Mouse (Mus musculus): ENCODE data around the gene Slco2b1. TPM values are rescaled to one million over a fixed set of nuclear protein-coding genes. Genes with fewer than 3 reads are reported as not detected.

Slco2b1 gene
- polyA plus RNA-seq, 1 experiment from 2014 or later, result 3.8 TPM

- Histone ChIP-seq H3K27ac (no peak overlapping the region), H3K4me1 (peaks cover 20% of the 10 kb centered on the region), H3K9me3 (replicated peaks) (no peaks in the 10 kb centered on the region), H3K4me2 (replicated peaks) (no peak overlapping the region), H3K27me3 (peaks cover 2% of the 10 kb centered on the region; the same call in 1 of the 2 replicates), H3K4me3 (no peak overlapping the region), H3K9ac (no peak overlapping the region), H3K36me3 (no peaks in the 10 kb centered on the region)
- WGBS, result 54% methylated on average over 11 of the region's 11 CpGs
- no peak for ATAC-seq (ENCODE audit: low FRiP score)
These were observed 46.3 kb downstream of the Slco2b1 start for GRCm38 (mm10) chr7:99664571-99665485.

DNA sequence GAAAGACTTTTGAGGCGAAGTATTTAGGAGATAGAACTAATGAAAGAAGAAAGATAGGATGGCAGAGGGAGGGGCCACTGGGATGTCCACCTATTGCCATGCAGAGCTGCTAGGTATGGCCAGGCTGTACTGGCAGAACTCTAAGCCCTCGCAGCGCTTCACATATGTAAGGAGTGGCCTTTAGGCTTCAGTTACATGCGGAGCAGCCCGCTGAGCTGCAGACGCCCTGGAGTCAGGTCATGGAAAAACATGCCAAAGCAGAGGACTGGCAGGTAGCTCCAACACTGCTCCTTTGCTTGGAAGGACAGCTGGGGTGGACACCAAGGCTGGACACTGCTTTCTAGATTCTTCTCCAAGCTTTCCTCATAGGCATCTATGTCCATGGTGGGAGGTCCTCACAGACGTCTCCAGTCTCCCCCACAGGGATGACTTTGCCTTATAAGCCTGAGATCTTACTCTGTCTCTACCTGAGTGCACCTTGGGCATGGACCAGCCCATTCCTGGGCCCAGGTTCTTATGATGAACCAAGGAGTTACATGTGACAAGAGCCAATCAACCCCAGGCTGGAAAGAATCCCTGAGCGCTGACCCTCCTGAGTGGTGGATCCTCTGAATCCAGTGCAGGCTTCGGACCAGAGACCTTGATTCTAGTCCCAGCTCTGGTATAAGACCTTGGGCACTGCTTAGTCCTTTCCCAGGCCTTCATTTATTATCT is 47.5 kb downstream of the Slco2b1 start:
- H3K27me3 ChIP-seq, result peaks cover 2% of the 10 kb centered on the region; the same call in 1 of the 2 replicates
- WGBS, result 89% methylated on average over 9 of the region's 9 CpGs

DNA sequence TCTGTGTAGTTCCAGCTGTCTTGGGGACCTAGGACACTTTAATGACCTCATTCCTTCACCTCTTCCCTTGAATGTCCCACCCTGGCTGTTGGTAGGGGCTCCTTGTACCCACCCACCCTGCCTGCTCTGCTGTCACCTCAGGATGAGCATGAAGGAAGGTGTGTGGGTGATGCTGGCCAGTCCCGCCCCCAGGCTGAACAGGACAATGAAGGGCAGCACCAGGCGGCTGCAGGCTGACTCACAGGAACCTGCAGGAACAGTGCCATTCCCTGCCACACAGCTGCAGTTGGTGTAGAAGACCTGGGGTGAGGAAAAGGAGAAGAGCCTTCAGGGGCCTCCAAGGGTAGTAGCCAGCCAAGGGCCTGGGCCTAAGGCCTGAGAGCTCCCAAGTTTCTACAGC is 48.8 kb downstream of the Slco2b1 start:
- H3K27me3 ChIP-seq, result peaks cover 2% of the 10 kb centered on the region; the same call in 1 of the 2 replicates
- no peak overlapping the region for H3K4me3 ChIP-seq
- peaks cover 11% of the 10 kb centered on the region; the same call in 1 of the 2 replicates for H3K4me1 ChIP-seq
- H3K9me3 ChIP-seq (replicated peaks), result no peaks in the 10 kb centered on the region
- H3K27ac ChIP-seq, result no peak overlapping the region
- no peak overlapping the region for H3K9ac ChIP-seq
- no peak for ATAC-seq (ENCODE audit: low FRiP score)
- no peak overlapping the region for H3K4me2 ChIP-seq (replicated peaks)
- WGBS, result 80% methylated on average over 2 of the region's 2 CpGs
- no peaks in the 10 kb centered on the region for H3K36me3 ChIP-seq

More for the DNA sequence above, 47.5 kb downstream of the Slco2b1 start:
- no peak overlapping the region for H3K4me3 ChIP-seq
- no peak overlapping the region for H3K4me2 ChIP-seq (replicated peaks)
- H3K9me3 ChIP-seq (replicated peaks), result no peaks in the 10 kb centered on the region
- no peak overlapping the region for H3K9ac ChIP-seq
- no peak for ATAC-seq (ENCODE audit: low FRiP score)
- peaks cover 13% of the 10 kb centered on the region; the same call in 1 of the 2 replicates for H3K4me1 ChIP-seq
- no peak overlapping the region for H3K27ac ChIP-seq
- H3K36me3 ChIP-seq, result no peaks in the 10 kb centered on the region

DNA sequence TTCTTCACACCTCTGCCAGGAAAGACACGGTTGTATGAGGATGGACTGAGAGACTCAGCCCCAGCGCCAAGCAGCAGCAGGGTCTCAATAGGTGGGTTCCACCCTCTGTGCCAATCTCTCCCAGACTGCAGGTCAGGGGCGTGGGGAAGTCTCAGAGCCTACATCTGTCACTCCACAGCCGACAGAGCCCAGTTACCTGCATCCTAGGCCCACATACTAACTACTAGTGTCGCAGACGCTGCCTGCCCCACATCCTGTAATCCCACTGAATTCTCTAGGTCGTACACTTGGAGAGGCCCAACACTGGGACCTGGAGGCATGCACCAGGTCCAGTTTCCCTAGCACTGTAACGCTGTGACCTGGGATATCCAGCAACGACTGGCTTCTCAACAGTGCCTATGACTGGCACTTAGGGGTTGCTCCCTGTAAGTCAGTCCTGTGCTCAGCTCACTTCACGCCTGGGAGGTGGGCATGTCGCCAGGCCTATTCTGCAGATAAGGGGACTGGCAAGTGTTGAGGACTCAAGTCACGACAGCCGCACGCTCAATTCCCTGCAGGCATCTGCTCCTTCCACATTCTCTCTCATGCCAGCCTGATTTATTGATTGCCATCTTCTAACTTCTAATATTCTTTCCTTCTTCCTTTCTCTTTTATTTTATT is 49.4 kb downstream of the Slco2b1 start:
- no peak overlapping the region for H3K9ac ChIP-seq
- no peaks in the 10 kb centered on the region for H3K36me3 ChIP-seq
- 84% methylated on average over 14 of the region's 14 CpGs for WGBS
- H3K27ac ChIP-seq, result no peak overlapping the region
- ATAC-seq (ENCODE audit: low FRiP score), result no peak
- H3K4me2 ChIP-seq (replicated peaks), result no peak overlapping the region
- peaks cover 11% of the 10 kb centered on the region; the same call in 1 of the 2 replicates for H3K4me1 ChIP-seq
- H3K4me3 ChIP-seq, result no peak overlapping the region
- no peaks in the 10 kb centered on the region for H3K9me3 ChIP-seq (replicated peaks)
- H3K27me3 ChIP-seq, result peaks cover 2% of the 10 kb centered on the region; the same call in 1 of the 2 replicates

DNA sequence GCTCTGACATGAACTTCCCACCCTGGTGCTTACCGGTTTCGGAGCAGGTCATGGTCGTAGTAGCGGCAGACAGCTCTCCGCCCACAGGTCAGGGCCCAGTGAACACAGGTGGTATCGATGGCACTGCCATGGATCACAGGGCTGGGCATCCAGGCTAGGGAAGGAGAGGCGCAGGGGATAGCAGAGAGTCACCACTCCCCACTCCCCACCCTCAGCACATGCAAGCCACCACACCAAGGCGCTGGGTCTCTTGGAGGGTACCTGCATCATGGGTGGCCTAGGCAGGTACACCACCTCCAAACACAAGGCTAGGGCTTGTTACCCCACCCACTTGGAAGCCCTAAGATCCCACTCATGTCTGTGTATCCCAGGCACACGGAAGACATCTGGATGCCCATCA is 50.1 kb downstream of the Slco2b1 start:
- Histone ChIP-seq H3K9ac (no peak overlapping the region), H3K9me3 (replicated peaks) (no peaks in the 10 kb centered on the region), H3K27ac (no peak overlapping the region), H3K4me1 (peaks cover 11% of the 10 kb centered on the region; the same call in 1 of the 2 replicates), H3K36me3 (no peaks in the 10 kb centered on the region), H3K4me2 (replicated peaks) (no peak overlapping the region), H3K4me3 (no peak overlapping the region), H3K27me3 (peaks cover 2% of the 10 kb centered on the region; the same call in 1 of the 2 replicates)
- 92% methylated on average over 9 of the region's 9 CpGs for whole genome bisulfite sequencing
- ATAC-seq (ENCODE audit: low FRiP score), result no peak

- no peak overlapping the region for H3K4me2 ChIP-seq (replicated peaks)
- peaks cover 2% of the 10 kb centered on the region; the same call in 1 of the 2 replicates for H3K4me1 ChIP-seq
- H3K27me3 ChIP-seq, result peaks cover 2% of the 10 kb centered on the region; the same call in 1 of the 2 replicates
- H3K36me3 ChIP-seq, result no peaks in the 10 kb centered on the region
- ATAC-seq (ENCODE audit: low FRiP score), result peak; percentile 54; the same call in 1 of the 2 replicates
- no peak overlapping the region for H3K9ac ChIP-seq
- no peak overlapping the region for H3K27ac ChIP-seq
- no peaks in the 10 kb centered on the region for H3K9me3 ChIP-seq (replicated peaks)
- 46% methylated on average over 12 of the region's 12 CpGs for WGBS
- H3K4me3 ChIP-seq, result no peak overlapping the region
These were observed 51.6 kb downstream of the Slco2b1 start for GRCm38 (mm10) chr7:99659379-99660029.

DNA sequence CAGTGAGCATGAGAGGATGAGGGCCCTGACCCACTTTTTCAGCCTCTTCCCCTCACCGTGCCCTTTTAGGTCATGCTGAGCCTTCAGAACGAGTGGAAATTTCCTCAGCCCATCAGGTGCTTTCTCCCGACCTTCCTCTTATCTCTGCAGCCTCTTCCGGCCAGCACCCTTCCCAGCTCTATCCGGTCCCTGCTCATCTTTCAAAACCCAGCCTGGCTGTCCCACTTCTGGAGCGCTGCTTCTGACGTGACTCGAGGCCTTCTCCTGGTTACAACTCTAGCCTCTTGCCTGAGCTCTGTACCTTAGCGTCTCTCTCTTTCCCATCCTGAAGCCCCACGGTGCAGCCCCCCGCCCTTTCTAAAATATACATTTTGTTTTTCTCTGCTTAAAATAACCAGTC is 56.9 kb downstream of the Slco2b1 start:
- Histone ChIP-seq H3K36me3 (no peaks in the 10 kb centered on the region), H3K9ac (no peak overlapping the region), H3K4me1 (peaks cover 4% of the 10 kb centered on the region; the same call in 1 of the 2 replicates), H3K9me3 (replicated peaks) (no peaks in the 10 kb centered on the region), H3K27ac (no peak overlapping the region), H3K4me2 (replicated peaks) (no peak overlapping the region), H3K4me3 (no peak overlapping the region), H3K27me3 (no peaks in the 10 kb centered on the region)
- WGBS, result 82% methylated on average over 11 of the region's 11 CpGs
- ATAC-seq (ENCODE audit: low FRiP score), result no peak

DNA sequence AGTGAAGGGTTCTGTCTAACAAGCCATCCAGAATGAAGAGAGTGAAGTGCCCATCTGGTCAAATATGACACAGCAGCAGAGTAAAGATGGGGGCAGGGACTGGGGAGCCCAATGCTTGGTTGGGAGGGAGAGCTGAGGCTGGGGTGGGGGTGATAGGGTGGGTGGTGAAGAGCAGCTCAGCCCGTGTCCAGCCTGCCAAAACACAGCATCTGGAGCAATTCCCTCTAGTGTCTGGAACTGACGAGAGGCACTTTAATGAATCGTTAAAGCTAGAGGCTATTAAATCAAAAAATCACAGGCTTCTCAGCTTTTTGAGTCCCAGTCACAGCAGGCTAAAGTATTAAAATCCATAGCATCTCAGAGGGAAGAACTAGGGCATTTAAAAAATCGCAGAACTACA is 61.6 kb downstream of the Slco2b1 start:
- H3K4me1 ChIP-seq, result peaks cover 4% of the 10 kb centered on the region; the same call in 1 of the 2 replicates
- WGBS, result 49% methylated on average over 4 of the region's 4 CpGs
- no peaks in the 10 kb centered on the region for H3K36me3 ChIP-seq
- H3K9ac ChIP-seq, result no peak overlapping the region
- no peak for ATAC-seq (ENCODE audit: low FRiP score)
- no peak overlapping the region for H3K27ac ChIP-seq
- H3K4me3 ChIP-seq, result no peak overlapping the region
- H3K9me3 ChIP-seq (replicated peaks), result no peaks in the 10 kb centered on the region
- H3K4me2 ChIP-seq (replicated peaks), result no peak overlapping the region
- H3K27me3 ChIP-seq, result no peaks in the 10 kb centered on the region

- Histone ChIP-seq H3K4me2 (replicated peaks) (no peak overlapping the region), H3K9ac (no peak overlapping the region), H3K9me3 (replicated peaks) (no peaks in the 10 kb centered on the region), H3K4me3 (no peak overlapping the region), H3K4me1 (peaks cover 4% of the 10 kb centered on the region; the same call in 1 of the 2 replicates), H3K36me3 (no peaks in the 10 kb centered on the region), H3K27ac (no peak overlapping the region), H3K27me3 (no peaks in the 10 kb centered on the region)
- 8% methylated on average over 6 of the region's 6 CpGs for WGBS
- no peak for ATAC-seq (ENCODE audit: low FRiP score)
These were observed 62.5 kb downstream of the Slco2b1 start for GRCm38 (mm10) chr7:99648623-99649022.

GRCm38 (mm10) chr7:99644701-99645100 is 66.4 kb downstream of the Slco2b1 start:
- 76% methylated on average over 7 of the region's 7 CpGs for WGBS
- H3K27ac ChIP-seq, result no peak overlapping the region
- no peak overlapping the region for H3K9ac ChIP-seq
- no peak overlapping the region for H3K4me3 ChIP-seq
- H3K9me3 ChIP-seq (replicated peaks), result no peaks in the 10 kb centered on the region
- no peaks in the 10 kb centered on the region for H3K36me3 ChIP-seq
- H3K4me2 ChIP-seq (replicated peaks), result no peak overlapping the region
- ATAC-seq (ENCODE audit: low FRiP score), result no peak
- 0 out of 2 replicates have a peak, but pooled peaks cover 4% of the 10 kb centered on the region for H3K27me3 ChIP-seq
- peaks cover 7% of the 10 kb centered on the region; the same call in 1 of the 2 replicates for H3K4me1 ChIP-seq

DNA sequence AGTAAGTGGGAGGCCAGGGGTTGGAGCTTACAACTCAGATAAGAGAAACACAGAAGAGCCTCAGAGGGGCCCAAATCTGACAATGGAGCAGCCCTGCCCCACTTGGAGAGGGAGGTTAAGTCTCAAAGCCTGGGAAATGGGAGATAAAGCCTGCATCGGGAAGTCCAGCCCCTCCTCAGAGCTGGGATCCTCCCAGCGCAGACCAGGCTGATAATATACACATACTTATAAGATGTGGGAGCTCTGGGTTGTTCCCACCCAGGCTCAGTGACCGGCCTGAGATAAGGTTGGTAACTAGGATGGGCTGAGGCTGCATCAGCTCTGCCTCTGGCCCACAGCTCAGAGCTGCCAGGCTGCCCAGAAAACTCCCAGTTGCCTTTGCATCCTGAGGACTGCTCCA is 69.1 kb downstream of the Slco2b1 start:
- H3K27me3 ChIP-seq, result 0 out of 2 replicates have a peak, but pooled peaks cover 4% of the 10 kb centered on the region
- ATAC-seq (ENCODE audit: low FRiP score), result no peak

More for the DNA sequence above, 69.1 kb downstream of the Slco2b1 start:
- H3K4me1 ChIP-seq, result 0 out of 2 replicates have a peak, but pooled peaks cover 3% of the 10 kb centered on the region
- no peak overlapping the region for H3K4me2 ChIP-seq (replicated peaks)
- 53% methylated on average over 3 of the region's 3 CpGs for WGBS
- no peaks in the 10 kb centered on the region for H3K36me3 ChIP-seq
- no peaks in the 10 kb centered on the region for H3K9me3 ChIP-seq (replicated peaks)
- H3K9ac ChIP-seq, result no peak overlapping the region
- H3K4me3 ChIP-seq, result no peak overlapping the region
- H3K27ac ChIP-seq, result no peak overlapping the region
